Mouse (Mus musculus): ENCODE measurements around the gene Dennd4b.

GRCm38 (mm10) chr3:90247630-90247959 is 17.4 kb upstream of the Dennd4b start:
- no peak for TF ChIP-seq CTCF (IDR thresholded peaks at IDR 0.05; ENCODE audit: control insufficient read depth, insufficient read depth, insufficient replicate concordance, low read depth, low read length)
- no peak for TF ChIP-seq POLR2A (IDR thresholded peaks at IDR 0.05; ENCODE audit: control insufficient read depth, low read depth, low read length)
